Mouse (Mus musculus): ENCODE measurements around the gene Map4k2.

Gene Map4k2

DNA sequence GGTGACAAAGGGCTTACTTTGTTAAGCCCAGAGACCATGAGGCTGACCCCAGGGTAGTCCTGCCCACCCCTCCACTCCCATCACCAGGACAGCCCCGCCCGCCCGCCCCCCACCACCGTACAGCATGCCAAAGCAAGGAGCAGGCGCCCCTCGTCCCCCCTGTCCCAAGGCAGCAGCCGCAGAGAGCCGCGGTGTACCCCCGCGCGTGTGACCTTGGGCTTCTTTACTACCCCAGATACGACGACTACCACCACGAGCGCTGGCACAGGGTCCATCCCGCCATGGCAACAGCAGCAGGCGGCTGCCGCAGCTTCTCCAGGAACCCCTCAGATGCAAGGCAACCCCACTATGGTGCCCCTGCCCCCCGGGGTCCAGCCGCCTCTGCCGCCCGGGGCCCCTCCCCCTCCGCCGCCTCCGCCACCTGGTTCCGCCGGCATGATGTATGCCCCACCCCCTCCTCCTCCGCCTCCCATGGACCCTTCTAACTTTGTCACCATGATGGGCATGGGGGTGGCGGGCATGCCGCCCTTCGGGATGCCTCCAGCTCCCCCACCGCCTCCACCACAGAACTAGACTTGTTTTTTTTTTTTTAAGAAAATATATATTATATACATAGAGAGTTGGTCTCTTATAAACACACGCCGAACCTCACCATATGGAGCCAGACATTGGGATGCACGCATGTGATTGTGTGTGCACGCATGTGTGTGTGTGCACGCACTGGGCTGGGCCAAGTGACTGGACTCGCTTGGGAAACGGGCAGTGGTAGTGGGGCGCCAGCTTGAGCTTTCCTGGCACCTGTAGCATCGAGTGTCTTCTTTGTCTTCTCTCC is 34.7 kb downstream of the Map4k2 start:
- no peak for DNase-seq (ENCODE audit: low read depth in 2 of 2, low spot score in 2 of 2)

DNA sequence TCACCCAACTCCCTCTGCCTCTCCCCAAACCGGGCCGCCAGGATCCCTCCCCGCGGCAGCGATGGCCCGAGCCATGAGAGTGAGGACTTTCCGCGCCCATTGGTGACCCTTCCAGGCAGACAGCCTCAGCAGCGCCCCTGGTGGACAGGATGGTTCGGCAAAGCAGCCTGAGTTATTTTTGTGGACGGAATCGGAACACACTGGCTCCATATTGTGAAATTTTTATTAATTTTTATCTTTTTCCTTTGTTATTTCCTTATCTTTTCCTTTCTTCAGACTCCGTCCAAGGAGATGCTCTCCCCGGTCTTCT is 35.3 kb downstream of the Map4k2 start:
- peak in 1 of 2 experiments; percentile 46 for DNase-seq (ENCODE audit: low read depth in 2 of 2, low spot score in 2 of 2)

DNA sequence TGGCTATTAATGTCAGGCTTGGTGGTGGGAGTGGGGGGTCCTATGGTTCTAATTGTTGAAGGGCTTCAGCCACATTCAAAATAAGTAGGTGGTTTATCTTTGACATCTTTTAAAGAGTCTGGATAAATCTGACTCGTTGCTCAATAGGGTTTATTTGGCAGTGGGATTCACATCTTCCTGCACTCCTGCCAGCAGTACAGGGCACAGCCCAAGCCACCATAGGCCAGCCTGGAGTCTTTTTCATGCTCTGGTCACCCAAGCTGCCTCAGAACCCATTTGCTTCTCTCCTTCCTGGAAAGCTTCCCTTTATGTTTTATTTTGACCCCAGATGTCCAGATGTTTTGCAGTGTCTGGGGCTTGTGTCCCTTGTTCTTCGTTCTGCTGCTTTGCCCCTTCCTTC is 35.7 kb downstream of the Map4k2 start:
- no peak for DNase-seq (ENCODE audit: low read depth in 2 of 2, low spot score in 2 of 2)

DNA sequence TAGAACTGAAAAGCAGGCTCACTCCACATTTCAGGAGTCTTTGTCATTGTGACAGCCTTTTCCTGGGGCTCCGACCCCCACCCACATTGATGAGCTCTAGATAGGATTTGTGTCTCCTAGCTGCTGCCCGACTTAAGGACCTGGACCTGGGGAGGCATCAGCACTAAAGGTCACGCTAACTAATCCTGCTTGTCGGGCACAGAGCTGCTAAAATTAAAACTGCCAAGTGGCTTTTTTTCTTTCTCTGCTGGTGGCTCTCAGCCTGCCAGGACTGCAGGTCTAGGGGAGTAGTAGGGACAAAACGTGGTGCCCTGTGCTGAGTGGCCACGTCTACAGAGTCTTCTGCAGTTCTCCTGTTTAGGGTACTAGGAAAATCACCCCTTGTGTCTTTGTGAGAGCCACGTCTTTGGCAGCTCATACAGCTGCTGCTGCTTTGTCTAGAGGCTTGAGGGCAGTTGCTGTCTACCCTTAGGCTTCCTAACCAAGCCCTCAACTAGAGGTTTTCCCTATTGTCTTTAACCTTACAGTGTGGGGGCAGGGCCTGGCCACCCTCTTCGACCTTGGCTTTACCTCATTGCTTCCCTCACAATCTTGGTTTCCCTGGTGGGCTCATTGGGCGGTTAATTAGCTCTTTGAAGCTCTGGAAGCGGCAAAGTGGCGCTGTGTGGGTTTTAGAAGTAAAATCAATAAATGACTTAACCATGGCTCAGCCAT is 36.5 kb downstream of the Map4k2 start:
- DNase-seq (ENCODE audit: low read depth in 2 of 2, low spot score in 2 of 2) = no peak

DNA sequence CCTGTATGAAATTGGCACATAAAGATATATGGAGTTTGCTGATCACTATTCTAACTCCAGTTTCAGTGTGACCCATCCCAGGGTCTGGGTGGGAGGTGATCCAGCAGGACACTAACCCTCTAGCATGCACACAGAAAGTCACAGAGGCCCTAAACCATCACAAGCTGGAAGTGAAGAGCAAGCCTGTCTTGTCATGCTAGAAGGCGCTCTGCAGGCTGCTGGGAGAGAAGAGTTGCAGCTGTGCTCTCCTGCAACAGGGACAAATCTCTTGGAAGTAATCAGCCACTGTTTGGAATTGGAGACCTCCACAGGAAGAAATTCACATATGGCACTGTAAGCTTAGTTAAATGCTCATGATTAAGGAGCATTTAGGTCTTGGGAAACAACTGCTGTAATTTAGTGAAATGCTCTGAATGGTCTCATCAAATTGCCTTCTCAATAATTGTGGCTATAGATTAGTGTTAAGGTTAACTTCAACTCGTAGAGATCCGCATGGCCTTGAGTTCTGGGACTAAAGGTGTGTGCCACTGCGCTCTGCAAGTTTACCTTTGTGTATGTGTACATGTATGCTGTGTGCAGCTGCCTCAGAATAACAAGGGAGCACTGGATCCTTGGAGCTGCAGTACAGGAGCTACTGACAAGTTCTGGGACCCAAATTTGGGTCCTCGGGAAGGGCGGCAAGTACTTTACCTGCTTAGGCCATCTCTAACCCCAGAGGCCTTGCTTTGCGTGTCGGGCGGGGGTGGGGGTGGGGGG is 39.7 kb downstream of the Map4k2 start:
- DNase-seq (ENCODE audit: low read depth in 2 of 2, low spot score in 2 of 2) = no peak

DNA sequence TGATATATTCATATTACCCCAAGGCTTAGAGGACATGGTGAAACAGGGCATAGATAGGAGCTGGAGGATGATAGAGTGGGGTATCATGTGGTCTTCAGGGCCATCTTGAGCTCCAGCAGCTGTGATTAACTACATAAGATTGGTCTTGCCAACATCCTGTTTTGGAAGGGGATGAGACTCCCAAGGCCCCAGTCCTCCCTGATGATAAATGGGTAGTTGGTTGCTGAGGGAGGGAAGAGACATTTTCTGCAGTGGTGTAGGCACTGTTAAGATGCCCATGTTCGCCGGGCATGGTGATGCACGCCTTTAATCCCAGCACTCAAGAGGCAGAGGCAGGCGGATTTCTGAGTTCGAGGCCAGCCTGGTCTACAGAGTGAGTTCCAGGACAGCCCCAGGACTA is 40.3 kb downstream of the Map4k2 start:
- no peak for DNase-seq (ENCODE audit: low read depth in 2 of 2, low spot score in 2 of 2)

DNA sequence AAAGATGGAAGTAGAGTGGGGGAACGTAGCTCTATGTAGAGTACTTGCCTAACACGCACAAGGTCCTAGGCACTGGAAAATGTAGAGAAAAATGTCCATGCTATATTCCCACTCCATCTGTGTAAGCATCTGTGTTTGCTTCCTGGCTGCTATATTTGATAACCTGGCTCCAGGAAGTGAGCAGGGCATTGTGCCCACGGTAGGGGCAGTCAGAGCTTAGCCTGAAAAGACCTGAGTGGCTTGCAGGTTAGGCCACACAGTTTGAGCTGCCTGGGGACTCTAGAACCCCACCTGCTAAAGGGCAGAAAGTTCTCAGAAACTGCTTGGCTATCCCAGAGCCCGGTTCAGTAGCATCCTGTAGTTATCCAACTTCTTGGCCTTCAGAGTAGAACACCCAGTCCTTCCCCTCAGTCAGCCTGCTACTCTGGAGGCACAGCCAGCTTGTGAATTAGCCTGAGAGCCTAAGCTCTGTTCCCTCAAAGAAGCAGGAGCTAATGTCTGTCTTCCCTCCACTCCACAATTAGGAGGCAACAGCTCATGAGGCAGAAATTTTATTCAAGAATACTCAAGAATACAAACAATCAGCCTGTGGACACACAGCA is 41.5 kb downstream of the Map4k2 start:
- no peak for DNase-seq (ENCODE audit: low read depth in 2 of 2, low spot score in 2 of 2)

DNA sequence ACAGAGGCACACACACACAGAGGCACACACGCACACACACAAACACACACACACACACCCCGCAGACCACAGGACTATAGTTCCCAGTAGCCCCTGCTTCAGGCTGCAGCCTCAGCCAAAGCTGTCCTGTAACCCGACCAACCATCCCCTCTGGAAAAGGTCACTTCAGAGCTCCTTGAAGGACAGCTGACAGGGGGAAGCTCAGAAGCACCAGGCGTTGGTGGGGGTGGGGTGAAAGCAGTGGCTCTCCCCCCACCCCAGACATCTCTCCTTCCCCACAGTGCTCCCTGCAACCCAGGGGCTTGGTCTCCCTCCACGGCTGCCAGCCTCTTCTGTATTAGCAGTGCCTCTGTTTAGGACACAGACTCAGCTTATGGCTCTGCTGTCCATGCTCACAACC is 42.5 kb downstream of the Map4k2 start:
- DNase-seq (ENCODE audit: low read depth in 2 of 2, low spot score in 2 of 2) = no peak

DNA sequence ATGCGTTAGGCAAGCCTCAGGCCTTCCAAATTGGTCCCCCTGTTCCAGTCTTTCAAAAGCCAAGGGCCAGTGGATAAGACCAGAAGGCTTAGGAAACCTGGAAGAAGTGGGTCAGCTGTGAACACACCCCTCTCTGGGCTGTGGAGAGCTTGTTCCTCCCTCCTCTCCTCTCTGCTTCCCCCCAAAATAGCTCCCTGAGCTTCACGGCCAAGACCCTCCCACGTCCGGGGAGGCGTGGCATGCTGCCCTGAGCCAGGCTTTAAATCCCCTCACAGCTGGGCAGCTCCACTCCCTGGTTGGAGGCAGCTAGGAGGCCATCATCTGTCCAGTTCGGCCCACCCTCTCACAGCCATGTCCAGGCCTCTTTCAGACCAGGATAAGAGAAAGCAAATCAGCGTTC is 43.2 kb downstream of the Map4k2 start, which contains the start of gene Pygm:
Gene Pygm, plus strand, starts transcription at position 272 of the 400 bp plus-strand sequence.
- DNase-seq (ENCODE audit: low read depth in 2 of 2, low spot score in 2 of 2) = no peak

DNA sequence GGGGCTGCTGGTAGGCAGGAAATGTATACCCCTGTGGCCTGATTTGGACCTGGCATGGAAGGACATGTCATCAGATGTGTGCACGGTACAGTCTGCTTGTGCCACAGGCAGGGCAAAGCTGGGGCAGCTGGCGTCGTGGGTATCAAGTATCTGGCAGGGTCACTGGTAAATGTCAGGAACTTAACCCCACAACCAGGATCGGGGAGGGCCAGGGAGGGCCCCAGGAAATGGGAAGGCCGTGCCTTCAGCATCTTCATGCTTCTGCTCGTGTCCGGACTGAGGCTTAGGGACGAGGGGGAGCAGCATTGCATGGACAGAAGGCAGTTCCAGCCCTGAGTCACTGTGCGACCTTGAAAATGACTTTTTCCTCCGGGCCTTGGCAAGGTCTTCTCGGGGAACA is 44.0 kb downstream of the Map4k2 start:
- no peak for DNase-seq (ENCODE audit: low read depth in 2 of 2, low spot score in 2 of 2)

DNA sequence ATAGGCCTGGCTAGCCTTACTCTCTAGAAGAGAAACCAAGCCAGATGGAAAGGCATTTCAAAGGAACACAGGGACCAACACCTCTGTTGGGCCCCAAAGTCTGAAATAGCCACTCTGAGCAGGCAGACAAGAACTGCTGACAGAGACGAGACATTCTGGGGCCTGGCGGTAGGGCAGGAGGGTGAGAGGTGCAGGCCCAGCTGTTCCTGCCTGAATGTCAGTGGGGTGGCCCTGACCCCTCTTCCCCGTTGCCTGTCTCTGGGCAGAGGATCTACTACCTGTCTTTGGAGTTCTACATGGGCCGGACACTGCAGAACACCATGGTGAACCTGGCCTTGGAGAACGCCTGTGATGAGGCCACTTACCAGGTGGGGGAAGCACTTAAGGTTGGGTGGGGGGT is 44.5 kb downstream of the Map4k2 start:
- DNase-seq (ENCODE audit: low read depth in 2 of 2, low spot score in 2 of 2) = no peak

DNA sequence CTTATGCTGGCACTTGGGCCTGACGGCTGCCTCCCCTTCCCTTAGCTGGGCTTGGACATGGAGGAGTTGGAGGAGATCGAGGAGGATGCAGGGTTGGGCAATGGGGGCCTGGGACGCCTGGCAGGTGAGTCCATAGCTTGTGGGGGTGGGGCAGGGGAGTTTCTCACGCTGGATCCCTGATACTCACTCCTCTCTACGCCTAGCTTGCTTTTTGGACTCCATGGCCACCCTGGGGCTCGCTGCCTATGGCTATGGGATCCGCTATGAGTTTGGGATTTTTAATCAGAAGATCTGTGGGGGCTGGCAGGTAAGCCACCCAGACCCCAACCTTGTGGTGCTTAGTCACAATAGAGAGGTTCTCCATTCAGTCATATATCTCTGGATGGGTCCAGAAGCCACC is 44.9 kb downstream of the Map4k2 start:
- no peak for DNase-seq (ENCODE audit: low read depth in 2 of 2, low spot score in 2 of 2)

DNA sequence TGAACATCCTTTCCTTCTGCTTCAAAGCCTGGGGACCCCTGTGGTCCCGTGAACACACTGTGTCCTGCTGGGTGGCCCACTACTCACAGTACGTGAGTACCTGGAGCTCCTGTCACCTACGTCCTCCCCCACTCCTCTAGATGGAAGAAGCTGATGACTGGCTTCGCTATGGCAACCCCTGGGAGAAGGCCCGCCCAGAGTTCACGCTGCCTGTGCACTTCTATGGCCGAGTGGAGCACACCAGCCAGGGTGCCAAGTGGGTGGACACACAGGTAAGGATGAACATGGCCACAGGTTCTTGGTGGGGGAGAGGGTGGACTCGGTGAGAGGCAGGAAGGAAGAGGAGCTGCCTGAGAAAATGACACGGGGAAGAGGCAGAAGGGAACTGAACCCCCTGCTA is 45.3 kb downstream of the Map4k2 start:
- no peak for DNase-seq (ENCODE audit: low read depth in 2 of 2, low spot score in 2 of 2)

DNA sequence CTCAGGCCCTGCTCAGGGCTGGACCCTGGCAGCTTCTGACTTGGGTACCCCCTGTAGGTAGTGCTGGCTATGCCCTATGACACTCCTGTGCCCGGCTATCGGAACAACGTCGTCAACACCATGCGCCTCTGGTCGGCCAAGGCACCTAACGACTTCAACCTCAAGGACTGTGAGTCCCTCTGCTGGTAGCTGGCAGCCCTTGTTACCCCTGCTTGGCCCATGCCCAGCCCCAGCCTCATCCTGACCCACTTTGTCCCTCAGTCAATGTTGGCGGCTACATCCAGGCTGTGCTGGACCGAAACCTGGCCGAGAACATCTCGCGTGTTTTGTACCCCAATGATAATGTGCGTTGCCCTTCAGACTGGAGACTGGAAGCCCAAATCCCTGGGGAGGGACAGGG is 47.1 kb downstream of the Map4k2 start:
- no peak for DNase-seq (ENCODE audit: low read depth in 2 of 2, low spot score in 2 of 2)

DNA sequence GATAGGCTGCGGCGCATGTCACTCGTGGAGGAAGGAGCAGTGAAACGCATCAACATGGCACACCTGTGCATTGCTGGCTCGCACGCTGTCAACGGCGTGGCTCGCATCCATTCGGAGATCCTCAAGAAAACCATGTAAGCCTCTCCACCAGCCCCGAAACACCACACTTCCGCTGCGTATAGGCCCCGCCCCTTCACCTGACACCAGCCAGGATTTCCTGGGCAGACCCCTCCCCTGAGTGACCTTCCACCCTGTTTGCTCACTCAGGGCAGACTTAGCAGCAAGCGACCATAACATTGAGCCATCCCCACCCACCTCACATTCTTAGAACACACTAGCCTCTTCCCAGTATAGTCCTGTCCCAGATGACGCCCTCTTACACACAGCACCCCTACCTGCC is 48.9 kb downstream of the Map4k2 start:
- no peak for DNase-seq (ENCODE audit: low read depth in 2 of 2, low spot score in 2 of 2)

DNA sequence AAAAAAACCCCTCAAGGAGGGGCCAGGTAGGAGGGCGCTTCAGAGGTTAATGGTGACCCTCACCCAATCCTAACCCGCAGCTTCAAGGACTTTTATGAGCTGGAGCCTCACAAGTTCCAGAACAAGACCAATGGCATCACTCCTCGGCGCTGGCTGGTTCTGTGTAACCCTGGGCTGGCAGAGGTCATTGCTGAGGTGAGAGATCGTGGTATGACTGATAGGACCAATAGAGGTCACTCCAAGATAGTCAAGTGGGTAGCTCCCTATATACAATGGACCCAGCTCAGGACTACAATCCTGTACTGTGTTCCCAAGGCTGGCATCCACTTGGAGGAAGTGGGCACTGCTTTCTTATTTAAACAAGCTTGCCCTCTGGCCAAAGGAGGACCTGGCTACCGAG is 49.3 kb downstream of the Map4k2 start:
- no peak for DNase-seq (ENCODE audit: low read depth in 2 of 2, low spot score in 2 of 2)

DNA sequence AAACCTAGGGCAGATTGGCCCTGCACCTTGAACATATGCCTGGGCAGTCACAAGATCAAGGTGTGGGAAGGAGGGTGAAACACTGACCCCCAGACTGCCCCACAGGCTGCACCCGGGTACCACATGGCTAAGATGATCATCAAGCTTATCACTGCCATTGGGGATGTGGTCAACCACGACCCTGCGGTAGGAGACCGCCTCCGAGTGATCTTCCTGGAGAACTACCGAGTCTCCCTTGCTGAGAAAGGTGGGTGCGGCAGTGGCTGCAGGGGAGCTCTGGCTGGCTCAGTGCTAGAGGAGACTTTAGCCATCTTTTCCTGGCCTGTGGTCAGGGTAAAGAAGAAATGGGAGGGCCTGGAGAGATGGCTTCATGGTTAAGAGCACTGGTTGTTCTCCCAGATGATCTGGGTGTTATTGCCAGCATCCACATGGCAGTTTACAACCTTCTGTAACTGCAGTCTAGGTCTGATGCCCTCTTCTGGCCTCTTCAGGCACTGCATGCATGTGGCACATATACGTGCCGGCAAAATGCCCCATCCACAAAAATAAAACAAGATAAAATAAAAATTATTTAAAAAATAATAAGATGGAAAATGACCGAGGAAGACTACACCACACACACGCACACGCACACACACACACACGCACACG is 51.9 kb downstream of the Map4k2 start:
- DNase-seq (ENCODE audit: low read depth in 2 of 2, low spot score in 2 of 2) = peak in 1 of 2 experiments; percentile 63

DNA sequence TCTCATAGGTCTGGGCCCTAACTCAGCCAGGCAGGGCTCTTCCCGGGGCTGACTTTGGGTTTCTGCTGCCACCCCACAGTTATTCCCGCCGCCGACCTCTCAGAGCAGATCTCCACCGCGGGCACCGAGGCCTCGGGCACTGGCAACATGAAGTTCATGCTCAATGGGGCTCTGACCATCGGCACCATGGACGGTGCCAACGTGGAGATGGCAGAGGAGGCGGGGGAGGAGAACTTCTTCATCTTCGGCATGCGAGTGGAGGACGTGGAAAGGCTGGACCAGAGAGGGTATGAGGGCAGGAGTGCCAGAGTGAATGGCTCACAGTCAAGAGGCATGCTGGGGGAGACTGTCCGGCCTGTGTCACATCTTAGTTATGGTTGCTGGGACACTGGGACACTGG is 52.7 kb downstream of the Map4k2 start:
- no peak for DNase-seq (ENCODE audit: low read depth in 2 of 2, low spot score in 2 of 2)

DNA sequence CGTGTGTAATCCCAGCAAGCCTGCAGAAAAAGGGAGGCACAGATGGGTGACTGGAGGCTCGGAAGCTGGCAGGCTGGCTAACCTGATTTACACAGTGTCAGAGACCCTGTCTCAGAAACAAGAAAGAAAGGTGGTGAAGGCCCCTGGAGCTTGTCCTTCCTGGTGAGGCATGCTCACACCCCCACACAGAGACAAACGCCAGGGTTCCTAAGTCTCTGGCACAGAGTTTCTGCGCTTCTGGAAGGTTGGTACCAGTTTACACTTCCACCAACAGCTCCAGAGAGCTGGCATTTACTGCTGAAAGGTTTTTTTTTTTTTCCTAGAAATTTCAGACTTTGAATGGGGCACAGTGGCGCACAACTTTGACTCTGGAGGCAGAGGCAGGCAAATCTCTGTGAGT is 55.3 kb downstream of the Map4k2 start:
- DNase-seq (ENCODE audit: low read depth in 2 of 2, low spot score in 2 of 2) = no peak

DNA sequence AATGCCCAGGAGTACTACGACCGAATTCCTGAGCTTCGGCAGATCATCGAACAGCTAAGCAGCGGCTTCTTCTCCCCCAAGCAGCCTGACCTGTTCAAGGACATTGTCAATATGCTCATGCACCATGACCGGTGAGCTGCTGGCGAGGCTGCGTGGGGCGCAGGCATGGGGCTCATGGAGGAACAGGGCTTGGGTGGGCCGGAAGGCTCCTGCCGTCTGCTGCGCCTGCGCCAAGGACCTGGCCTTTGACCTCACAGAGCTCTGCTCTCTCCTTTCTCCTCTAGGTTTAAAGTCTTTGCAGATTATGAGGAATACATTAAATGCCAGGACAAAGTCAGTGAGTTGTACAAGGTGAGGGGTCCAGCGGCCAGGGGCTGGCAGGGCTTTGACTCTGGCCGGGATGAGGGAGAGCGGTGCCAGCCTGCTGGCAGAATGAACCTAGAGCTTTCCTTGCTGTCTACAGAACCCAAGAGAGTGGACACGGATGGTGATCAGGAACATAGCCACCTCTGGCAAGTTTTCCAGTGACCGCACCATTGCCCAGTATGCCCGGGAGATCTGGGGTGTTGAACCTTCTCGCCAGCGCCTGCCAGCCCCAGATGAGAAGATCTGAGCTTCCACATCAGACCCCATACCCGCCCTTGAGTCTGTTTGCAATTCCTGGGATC is 56.8 kb downstream of the Map4k2 start:
- DNase-seq (ENCODE audit: low read depth in 2 of 2, low spot score in 2 of 2) = no peak
